Mouse (Mus musculus) forebrain, postnatal 0 days (tissue): ENCODE results near the gene Gtf2i. TPM values are rescaled to one million over a fixed set of nuclear protein-coding genes. Genes with fewer than 3 reads are reported as not detected.

Source experiments
- ATAC-seq: fragments of 200-750 bp; cut with Nextera tagmentation; 2 replicates; pipeline ENCODE4 v1.8.0; 2017; ENCODE audit warnings: mild to moderate bottlenecking, moderate library complexity
- DNase-seq: peaks from one replicate; pipeline ENCODE4 v3.0.0-alpha.2; 2015
- H3K27ac ChIP-seq: fragments of 300-500 bp; sonication (generic); 2 replicates; pipeline ENCODE4 v1.5.1; 2014; ENCODE audit warnings: low read depth, mild to moderate bottlenecking, antibody characterized with exemption, low read length, moderate library complexity, mixed read lengths
- H3K27me3 ChIP-seq: fragments of 300-500 bp; sonication (generic); 2 replicates; pipeline ENCODE4 v1.6.1; 2014; ENCODE audit warnings: mild to moderate bottlenecking, low read length, mixed read lengths; ENCODE audit not compliant: insufficient read depth
- H3K36me3 ChIP-seq: fragments of 300-500 bp; sonication (generic); 2 replicates; pipeline ENCODE4 v1.6.1; 2014; ENCODE audit warnings: mild to moderate bottlenecking, moderate library complexity; ENCODE audit not compliant: insufficient read depth
- H3K4me1 ChIP-seq: fragments of 300-500 bp; sonication (generic); 2 replicates; pipeline ENCODE4 v1.6.1; 2014; ENCODE audit warnings: antibody characterized with exemption; ENCODE audit not compliant: insufficient read depth
- H3K4me2 ChIP-seq: fragments of 300-500 bp; sonication (generic); 2 replicates; pipeline ENCODE4 v1.6.1; 2014; ENCODE audit warnings: low read depth, mild to moderate bottlenecking, moderate library complexity
- H3K4me3 ChIP-seq: fragments of 300-500 bp; sonication (generic); 2 replicates; pipeline ENCODE4 v1.5.1; 2014; ENCODE audit warnings: low read depth, low read length, mixed read lengths
- H3K9ac ChIP-seq: fragments of 300-500 bp; sonication (generic); 2 replicates; pipeline ENCODE4 v1.6.1; 2014; ENCODE audit warnings: mild to moderate bottlenecking
- H3K9me3 ChIP-seq: fragments of 300-500 bp; sonication (generic); 2 replicates; pipeline ENCODE4 v1.6.1; 2016; ENCODE audit warnings: low read length
- CTCF ChIP-seq: sonication (generic); IDR thresholded peaks from 2 replicates; pipeline ENCODE4 v1.5.1; 2016; ENCODE audit warnings: antibody characterized with exemption, control low read depth, low read depth
- WGBS: fragments of 180-500 bp; shearing (Covaris S2); extraction: QIAGEN DNeasy Blood & Tissue Kit; methylation state at CpG from one replicate; pipeline ENCODE4 v1.1.7; 2014; 5-methylcytosine and 5-hydroxymethylcytosine counted together
- polyA plus RNA-seq: library from polyadenylated mRNA; unstranded; fragments of >200 nt; fragmentation: Nextera tagmentation; extraction: Ambion mirVana; gene quantifications from 2 replicates; pipeline ENCODE4 v1.2.1, GENCODE M21; 2015
- total RNA-seq: library from RNA; depleted of rRNA; stranded (reverse); fragments of >200 nt; gene quantifications from 2 replicates; pipeline ENCODE4 v1.2.3, GENCODE M21; 2014

The Gtf2i gene
- total and polyA plus RNA-seq, 2 experiments from 2014 or later = 85.6 to 120 TPM

DNA sequence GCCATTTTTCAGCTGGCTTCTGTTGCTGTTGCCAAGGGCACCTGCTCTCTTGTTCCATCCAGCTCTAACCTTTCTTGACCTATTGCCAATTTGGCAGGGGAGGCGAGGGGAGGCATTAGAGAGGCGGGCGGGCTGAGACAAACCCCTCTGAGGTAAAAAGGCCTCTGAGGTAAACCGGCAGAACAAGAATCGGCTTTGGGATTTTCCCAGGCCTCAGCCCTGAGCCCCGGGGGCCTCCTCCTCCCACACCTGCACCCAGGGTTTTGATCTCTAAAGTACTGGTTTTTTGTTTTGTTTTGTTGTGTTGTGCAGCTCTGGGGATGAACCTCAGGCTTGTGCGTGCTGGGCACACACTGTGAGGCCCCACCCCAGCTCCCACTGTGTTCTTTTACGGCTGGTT lies 18.2 kb upstream of the Gtf2i start:
- Histone ChIP-seq H3K9ac (no peak overlapping the region), H3K27me3 (no peaks in the 10 kb centered on the region), H3K4me1 (no peaks in the 10 kb centered on the region), H3K4me2 (no peak overlapping the region), H3K4me3 (no peak overlapping the region), H3K36me3 (no peaks in the 10 kb centered on the region), H3K9me3 (no peaks in the 10 kb centered on the region), H3K27ac (no peak overlapping the region)
- no peak for TF ChIP-seq CTCF
- ATAC-seq (no peak), DNase-seq (no peak)
- whole genome bisulfite sequencing = 19% methylated on average over 8 of the region's 8 CpGs

DNA sequence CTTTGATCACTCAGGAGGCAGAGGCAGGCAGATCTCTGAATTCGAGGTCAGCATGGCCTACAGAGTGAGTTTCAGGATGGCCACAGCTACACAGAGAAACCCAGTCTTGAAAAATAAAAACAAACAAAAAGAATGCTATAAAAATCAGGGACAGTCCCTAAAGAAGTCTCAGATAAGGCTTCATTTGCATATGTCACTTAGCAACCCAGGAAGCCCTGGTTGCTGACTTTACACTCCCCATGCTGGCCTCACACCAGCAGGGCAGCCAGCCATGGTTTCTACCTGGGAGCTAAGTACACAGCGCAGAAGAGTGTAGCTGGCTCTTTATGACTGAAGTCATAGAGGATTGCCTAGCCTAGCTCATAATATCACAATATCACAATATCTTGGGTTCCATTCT lies 15.5 kb upstream of the Gtf2i start:
- WGBS = 90% methylated on average over 2 of the region's 2 CpGs

DNA sequence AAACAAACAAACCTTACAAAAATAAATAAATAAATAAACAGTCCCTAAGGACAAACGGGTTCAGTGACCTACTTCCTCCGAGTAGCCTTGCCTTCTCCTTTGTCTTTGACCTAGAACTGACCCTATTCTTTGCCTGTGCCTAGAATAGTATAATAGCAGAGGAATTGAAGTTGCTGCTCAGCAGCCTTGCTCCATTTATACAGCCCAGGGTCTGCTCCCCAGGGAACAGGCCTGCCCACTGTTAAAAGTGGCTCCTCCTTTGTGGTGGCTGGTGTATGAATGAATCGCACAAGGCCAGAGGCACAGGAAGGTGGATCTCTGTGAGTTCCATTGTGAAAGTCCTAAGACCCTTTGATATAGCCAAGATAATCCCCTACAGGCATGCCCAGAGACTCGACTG lies 14.8 kb upstream of the Gtf2i start:
- H3K27me3 ChIP-seq = no peaks in the 10 kb centered on the region
- H3K9ac ChIP-seq = no peak overlapping the region
- no peaks in the 10 kb centered on the region for H3K4me1 ChIP-seq
- no peak for DNase-seq
- no peaks in the 10 kb centered on the region for H3K36me3 ChIP-seq
- H3K9me3 ChIP-seq = no peaks in the 10 kb centered on the region
- no peak for ATAC-seq
- no peak overlapping the region for H3K4me3 ChIP-seq
- no peak overlapping the region for H3K27ac ChIP-seq
- no peak for TF ChIP-seq CTCF
- H3K4me2 ChIP-seq = no peak overlapping the region
- WGBS = 12% methylated on average over 4 of the region's 4 CpGs

More for the DNA sequence above, 15.5 kb upstream of the Gtf2i start:
- H3K27me3 ChIP-seq = no peaks in the 10 kb centered on the region
- no peak overlapping the region for H3K4me2 ChIP-seq
- no peak for DNase-seq
- TF ChIP-seq CTCF = no peak
- H3K4me1 ChIP-seq = no peaks in the 10 kb centered on the region
- H3K4me3 ChIP-seq = no peak overlapping the region
- H3K27ac ChIP-seq = no peak overlapping the region
- H3K9me3 ChIP-seq = no peaks in the 10 kb centered on the region
- ATAC-seq = no peak
- no peaks in the 10 kb centered on the region for H3K36me3 ChIP-seq
- H3K9ac ChIP-seq = no peak overlapping the region

DNA sequence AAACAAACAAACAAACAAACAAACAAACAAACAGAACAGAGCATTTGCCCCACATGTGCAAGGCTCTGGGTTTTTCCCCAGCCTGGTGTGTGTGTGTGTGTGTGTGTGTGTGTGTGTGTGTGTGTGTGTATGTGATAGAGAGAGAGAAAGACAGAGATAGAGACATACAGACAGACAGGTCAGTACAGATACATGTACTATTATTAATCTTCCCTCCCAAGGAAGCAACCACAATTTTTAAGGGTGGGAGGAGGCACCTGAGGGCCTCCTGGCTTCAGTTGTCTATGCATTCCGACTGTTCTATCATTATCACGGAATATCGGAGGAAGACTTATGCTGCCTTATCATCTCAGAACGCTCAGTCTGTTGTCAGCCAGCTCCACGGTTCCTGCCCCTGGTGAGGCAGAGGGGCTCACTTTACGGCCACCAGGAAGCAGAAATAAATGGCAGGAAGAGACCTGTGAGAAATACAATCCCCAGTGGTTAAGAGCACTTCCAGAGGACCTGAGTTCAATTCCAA lies 14.0 kb upstream of the Gtf2i start:
- no peak for TF ChIP-seq CTCF
- no peak overlapping the region for H3K4me2 ChIP-seq
- no peaks in the 10 kb centered on the region for H3K4me1 ChIP-seq
- H3K4me3 ChIP-seq = no peak overlapping the region
- no peak overlapping the region for H3K9ac ChIP-seq
- DNase-seq (no peak), ATAC-seq (no peak)
- 89% methylated on average over 6 of the region's 6 CpGs for WGBS
- no peak overlapping the region for H3K27ac ChIP-seq
- H3K36me3 ChIP-seq = no peaks in the 10 kb centered on the region
- H3K9me3 ChIP-seq = no peaks in the 10 kb centered on the region
- H3K27me3 ChIP-seq = no peaks in the 10 kb centered on the region

DNA sequence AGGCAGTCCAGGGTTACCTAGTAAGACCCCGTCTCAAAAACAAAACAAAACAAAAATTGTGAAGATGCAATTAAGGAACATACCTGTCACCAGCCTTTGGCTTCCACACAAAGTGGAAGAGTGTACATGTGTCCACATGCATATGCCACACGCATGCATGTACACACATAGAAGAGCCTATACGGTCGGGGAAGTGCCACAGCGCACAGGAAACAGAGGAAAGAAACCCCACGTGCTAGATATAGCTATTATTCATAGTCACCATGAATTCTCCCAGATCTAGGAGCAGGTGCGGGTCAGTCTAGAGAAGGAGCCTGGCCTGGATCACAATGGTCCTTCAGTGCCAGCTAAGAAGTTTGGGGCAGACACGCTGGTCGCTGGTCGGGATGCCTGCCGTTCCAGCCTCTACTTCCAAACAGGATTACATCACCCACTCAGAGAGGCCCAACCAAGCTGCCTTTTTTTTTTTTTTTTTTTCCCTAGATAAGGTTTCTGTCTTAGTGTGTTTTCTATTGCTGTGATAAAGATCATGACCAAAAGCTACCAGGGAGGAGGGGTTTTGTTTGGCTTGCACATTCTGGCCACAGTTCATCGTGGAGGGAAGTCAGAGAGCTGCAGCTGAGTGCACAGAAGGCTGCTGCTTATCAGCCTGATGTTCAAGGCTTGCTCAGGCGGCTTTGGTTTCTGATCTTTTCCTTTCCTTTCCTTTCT lies 11.5 kb upstream of the Gtf2i start:
- TF ChIP-seq CTCF = no peak
- ATAC-seq = no peak
- no peak for DNase-seq
- no peak overlapping the region for H3K4me2 ChIP-seq
- H3K9ac ChIP-seq = no peak overlapping the region
- no peaks in the 10 kb centered on the region for H3K9me3 ChIP-seq
- no peaks in the 10 kb centered on the region for H3K36me3 ChIP-seq
- H3K4me3 ChIP-seq = no peak overlapping the region
- H3K4me1 ChIP-seq = no peaks in the 10 kb centered on the region
- H3K27me3 ChIP-seq = no peaks in the 10 kb centered on the region
- 73% methylated on average over 13 of the region's 13 CpGs for WGBS
- H3K27ac ChIP-seq = no peak overlapping the region

DNA sequence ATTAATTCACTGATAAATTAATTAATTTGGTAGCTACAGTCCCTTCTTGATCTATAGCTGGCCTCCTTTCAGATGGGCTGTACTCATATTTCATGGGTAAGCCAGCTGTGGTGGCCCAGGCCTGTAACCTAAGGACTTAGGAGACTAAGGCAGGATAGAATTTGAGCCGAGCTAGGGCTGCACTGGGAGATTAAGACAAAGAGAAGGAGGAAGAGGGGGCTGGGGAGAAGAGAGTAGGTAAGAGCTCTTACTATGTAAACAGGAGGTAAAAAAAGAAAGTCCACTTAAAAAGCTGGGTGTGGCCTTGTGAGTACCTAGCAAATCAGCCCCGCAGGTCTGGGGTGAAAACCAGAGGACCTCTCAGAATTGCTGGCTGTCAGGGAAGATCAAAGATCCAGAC lies 9.3 kb upstream of the Gtf2i start:
- no peak overlapping the region for H3K27ac ChIP-seq
- H3K4me3 ChIP-seq = no peak overlapping the region
- H3K4me2 ChIP-seq = no peak overlapping the region
- DNase-seq = no peak
- ATAC-seq = no peak
- H3K27me3 ChIP-seq = no peaks in the 10 kb centered on the region
- H3K9ac ChIP-seq = no peak overlapping the region
- no peak for TF ChIP-seq CTCF
- no peaks in the 10 kb centered on the region for H3K36me3 ChIP-seq
- 45% methylated on average over 2 of the region's 2 CpGs for WGBS
- H3K9me3 ChIP-seq = no peaks in the 10 kb centered on the region
- H3K4me1 ChIP-seq = no peaks in the 10 kb centered on the region

DNA sequence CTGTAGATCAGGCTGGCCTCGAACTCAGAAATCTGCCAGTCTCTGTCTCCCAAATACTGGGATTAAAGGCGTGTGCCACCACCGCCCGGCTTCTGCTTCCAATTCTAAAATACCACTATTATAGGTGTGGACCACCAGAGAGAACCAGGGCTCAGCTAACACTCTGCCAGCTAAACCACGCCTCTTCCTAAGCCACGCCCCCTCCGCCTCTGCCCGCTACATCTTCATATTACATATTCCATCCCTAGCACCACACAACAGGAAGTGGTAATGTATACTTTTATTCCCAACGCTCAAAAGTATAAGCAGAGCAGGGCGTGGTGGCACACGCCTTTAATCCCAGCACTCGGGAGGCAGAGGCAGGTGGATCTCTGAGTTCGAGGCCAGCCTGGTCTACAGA lies 8.8 kb upstream of the Gtf2i start:
- ATAC-seq = no peak
- no peaks in the 10 kb centered on the region for H3K36me3 ChIP-seq
- DNase-seq = no peak
- no peak overlapping the region for H3K4me3 ChIP-seq
- no peaks in the 10 kb centered on the region for H3K4me1 ChIP-seq
- no peak overlapping the region for H3K9ac ChIP-seq
- no peak overlapping the region for H3K4me2 ChIP-seq
- no peaks in the 10 kb centered on the region for H3K27me3 ChIP-seq
- H3K27ac ChIP-seq = no peak overlapping the region
- no peaks in the 10 kb centered on the region for H3K9me3 ChIP-seq
- no peak for TF ChIP-seq CTCF
- 92% methylated on average over 13 of the region's 13 CpGs for WGBS
